Mouse (Mus musculus): ENCODE results near the gene Hoxa13. TPM values are rescaled to one million over a fixed set of nuclear protein-coding genes. Genes with fewer than 3 reads are reported as not detected.
A peak's percentile ranks its signal among the peaks of the same experiment; 100 is the strongest.

Gene Hoxa13
- polyA plus RNA-seq, 1 experiment from 2014 or later: not detected

DNA sequence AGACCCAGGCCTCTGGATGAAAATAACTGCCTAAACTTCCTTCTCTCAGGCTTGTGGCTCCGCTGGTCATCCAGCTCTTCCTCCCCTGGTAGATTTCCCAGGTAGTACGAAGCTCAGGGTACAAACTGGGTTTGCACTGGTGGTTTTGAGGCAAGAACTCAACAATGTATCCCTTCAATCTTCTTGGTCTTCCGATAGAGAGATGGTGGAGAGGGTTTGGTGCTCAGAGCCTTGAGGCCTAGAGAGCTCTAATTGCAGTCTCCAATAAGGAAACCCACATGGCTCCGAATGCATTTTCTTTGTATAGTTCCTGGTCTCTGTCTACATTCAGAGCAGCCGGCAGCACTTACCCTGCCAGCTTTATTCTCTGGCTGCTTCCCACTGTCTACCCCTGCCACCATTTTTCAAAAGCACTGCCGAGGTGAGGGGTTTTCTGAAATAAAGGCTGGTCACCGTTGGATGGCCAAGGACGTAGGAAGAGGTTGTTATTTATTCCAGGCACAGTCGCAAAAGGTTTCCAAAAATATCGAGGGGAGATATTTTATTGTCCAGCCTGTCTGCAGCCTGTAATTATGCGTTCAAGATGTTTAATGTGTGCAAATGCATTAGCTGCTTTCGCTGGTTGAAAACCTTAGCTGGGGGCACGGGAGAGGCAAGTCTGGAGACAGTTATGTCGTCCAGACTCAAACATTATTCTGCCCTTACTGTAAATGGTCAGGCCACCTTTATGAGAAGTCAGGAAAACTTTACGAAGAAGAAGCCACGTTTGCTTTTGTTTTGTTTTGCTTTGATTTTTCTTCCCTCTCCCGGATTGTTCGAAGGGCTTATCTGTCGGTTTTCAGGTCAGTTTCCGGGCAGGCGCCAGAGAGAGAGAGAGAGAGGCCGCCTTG is 12.3 kb upstream of the Hoxa13 start:
- no peak overlapping the region for H3K27ac ChIP-seq (ENCODE audit: low read depth, low read length)
- peaks cover 96% of the 10 kb centered on the region for H3K27me3 ChIP-seq (replicated peaks; ENCODE audit: control insufficient read depth, insufficient read depth, low read length)
- H3K9ac ChIP-seq (ENCODE audit: low read depth, low read length): no peak overlapping the region
- no peak overlapping the region for H3K4me3 ChIP-seq (ENCODE audit: low read depth, low read length)
- no peaks in the 10 kb centered on the region for H3K9me3 ChIP-seq (ENCODE audit: control insufficient read depth)
- 29% methylated on average over 22 of the region's 22 CpGs for WGBS
- H3K4me2 ChIP-seq (replicated peaks; ENCODE audit: low read depth): no peak overlapping the region
- H3K36me3 ChIP-seq (ENCODE audit: control insufficient read depth, insufficient read depth): no peaks in the 10 kb centered on the region
- H3K4me1 ChIP-seq (replicated peaks; ENCODE audit: control insufficient read depth, insufficient read depth, low read length): no peaks in the 10 kb centered on the region
- no peak for ATAC-seq
- no peak for TF ChIP-seq CTCF (IDR thresholded peaks at IDR 0.05; ENCODE audit: low read depth)

DNA sequence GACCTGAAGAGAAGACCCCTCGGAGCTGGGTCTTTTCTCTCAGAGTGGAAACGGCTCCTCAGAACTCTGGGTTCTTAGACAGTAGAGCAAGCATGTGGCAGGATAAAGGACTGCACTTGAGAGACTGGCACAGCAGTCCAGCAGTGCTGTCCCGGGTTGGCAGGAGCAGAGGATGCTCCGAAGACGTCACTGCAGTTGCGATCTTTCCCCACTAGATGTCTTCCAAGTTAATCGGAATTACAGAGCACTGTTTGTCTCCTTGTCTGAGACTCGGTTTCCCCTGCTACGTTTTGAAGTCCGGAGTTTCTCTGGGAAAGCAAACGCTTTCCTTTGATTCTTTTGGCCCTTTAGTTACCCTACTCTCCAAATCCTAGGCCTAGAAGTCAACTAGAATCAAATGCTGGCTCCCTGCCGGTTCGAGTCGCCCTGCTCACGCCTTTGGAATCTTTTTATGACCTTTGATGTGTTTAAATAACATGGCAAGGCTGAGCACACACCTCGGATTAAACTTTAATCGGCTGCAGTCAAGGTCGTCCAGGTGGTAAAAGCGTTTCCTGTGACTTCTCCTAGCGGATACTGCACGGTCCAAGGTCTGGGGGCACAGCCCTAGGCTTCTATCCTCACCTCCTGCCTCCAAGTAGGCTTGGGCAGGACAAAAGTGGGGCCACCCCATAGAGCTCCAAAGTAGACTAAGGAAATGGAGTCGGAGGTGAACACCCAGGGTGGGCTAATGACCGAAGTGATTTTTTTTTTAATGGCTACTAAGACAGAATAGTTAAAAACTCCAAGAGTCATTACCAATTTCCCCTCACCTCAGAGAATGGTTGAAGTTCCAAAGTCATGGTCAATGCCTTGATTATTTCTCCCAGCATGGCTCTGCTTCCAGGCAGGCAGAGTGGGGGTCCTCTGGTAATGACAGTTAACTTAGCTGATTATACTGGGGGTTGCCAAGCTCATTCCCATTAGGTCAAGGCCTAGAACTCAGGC is 10.1 kb upstream of the Hoxa13 start:
- H3K9me3 ChIP-seq (ENCODE audit: control insufficient read depth): no peaks in the 10 kb centered on the region
- H3K27me3 ChIP-seq (replicated peaks; ENCODE audit: control insufficient read depth, insufficient read depth, low read length): peaks cover 96% of the 10 kb centered on the region
- H3K9ac ChIP-seq (ENCODE audit: low read depth, low read length): no peak overlapping the region
- 9% methylated on average over 23 of the region's 23 CpGs for WGBS
- H3K27ac ChIP-seq (ENCODE audit: low read depth, low read length): no peak overlapping the region
- H3K36me3 ChIP-seq (ENCODE audit: control insufficient read depth, insufficient read depth): no peaks in the 10 kb centered on the region
- H3K4me1 ChIP-seq (replicated peaks; ENCODE audit: control insufficient read depth, insufficient read depth, low read length): no peaks in the 10 kb centered on the region
- TF ChIP-seq CTCF (IDR thresholded peaks at IDR 0.05; ENCODE audit: low read depth): peak; percentile 81
- ATAC-seq: peak; percentile 65
- no peak overlapping the region for H3K4me3 ChIP-seq (ENCODE audit: low read depth, low read length)
- peak overlapping the region; percentile 40; the same call in 1 of the 2 replicates for H3K4me2 ChIP-seq (replicated peaks; ENCODE audit: low read depth)

DNA sequence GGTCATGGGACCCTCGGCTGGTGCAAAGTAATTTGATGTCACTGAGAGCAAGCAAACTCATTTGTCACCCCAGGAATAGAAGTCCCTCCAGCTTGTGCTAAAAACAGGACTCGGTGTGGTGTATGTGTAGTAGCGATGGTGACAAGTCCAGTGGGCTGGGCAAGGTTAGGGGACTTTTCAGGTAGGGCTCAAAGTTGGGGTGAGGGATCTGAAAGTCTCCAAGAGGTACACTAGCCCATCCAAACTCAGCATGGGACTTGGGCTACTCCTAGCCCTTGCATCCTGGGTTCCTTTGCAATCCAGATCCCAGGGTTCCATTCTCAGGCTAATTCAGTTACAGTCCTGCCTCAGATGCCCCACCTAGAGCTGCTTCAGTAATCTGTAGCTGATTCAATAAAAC is 8.1 kb upstream of the Hoxa13 start:
- WGBS: 14% methylated on average over 3 of the region's 3 CpGs
- no peak for ATAC-seq
- no peak for TF ChIP-seq CTCF (IDR thresholded peaks at IDR 0.05; ENCODE audit: low read depth)

DNA sequence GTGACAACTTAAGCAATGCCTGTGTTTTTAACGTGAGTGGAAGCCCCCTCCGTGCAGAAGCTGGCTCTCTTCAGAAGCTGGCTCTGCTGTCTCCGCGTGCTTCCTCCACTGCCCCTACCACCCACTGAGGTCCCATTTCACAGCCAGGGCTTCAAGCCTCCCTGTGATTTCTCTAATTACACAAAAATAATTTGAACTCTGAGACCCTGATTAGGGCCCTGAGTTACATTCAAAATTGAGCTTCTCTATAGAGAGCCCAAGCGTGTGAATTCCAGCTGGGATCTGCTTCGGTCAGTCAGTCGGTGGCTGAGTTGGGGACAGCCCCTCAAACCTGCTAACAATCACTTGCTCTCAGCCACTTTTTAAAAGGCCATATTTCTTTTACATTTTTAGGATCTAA is 7.7 kb upstream of the Hoxa13 start:
- ATAC-seq: no peak
- Histone ChIP-seq H3K36me3 (ENCODE audit: control insufficient read depth, insufficient read depth) (no peaks in the 10 kb centered on the region), H3K27me3 (replicated peaks; ENCODE audit: control insufficient read depth, insufficient read depth, low read length) (peaks cover 95% of the 10 kb centered on the region), H3K4me2 (replicated peaks; ENCODE audit: low read depth) (no peak overlapping the region), H3K9ac (ENCODE audit: low read depth, low read length) (no peak overlapping the region), H3K27ac (ENCODE audit: low read depth, low read length) (no peak overlapping the region), H3K9me3 (ENCODE audit: control insufficient read depth) (no peaks in the 10 kb centered on the region), H3K4me1 (replicated peaks; ENCODE audit: control insufficient read depth, insufficient read depth, low read length) (no peaks in the 10 kb centered on the region), H3K4me3 (ENCODE audit: low read depth, low read length) (no peak overlapping the region)
- TF ChIP-seq CTCF (IDR thresholded peaks at IDR 0.05; ENCODE audit: low read depth): no peak
- WGBS: 16% methylated on average over 7 of the region's 7 CpGs

More for the DNA sequence above, 8.1 kb upstream of the Hoxa13 start:
- Histone ChIP-seq H3K4me2 (replicated peaks; ENCODE audit: low read depth) (no peak overlapping the region), H3K9ac (ENCODE audit: low read depth, low read length) (no peak overlapping the region), H3K4me1 (replicated peaks; ENCODE audit: control insufficient read depth, insufficient read depth, low read length) (no peaks in the 10 kb centered on the region), H3K9me3 (ENCODE audit: control insufficient read depth) (no peaks in the 10 kb centered on the region), H3K27me3 (replicated peaks; ENCODE audit: control insufficient read depth, insufficient read depth, low read length) (peaks cover 96% of the 10 kb centered on the region), H3K4me3 (ENCODE audit: low read depth, low read length) (no peak overlapping the region), H3K27ac (ENCODE audit: low read depth, low read length) (no peak overlapping the region), H3K36me3 (ENCODE audit: control insufficient read depth, insufficient read depth) (no peaks in the 10 kb centered on the region)

DNA sequence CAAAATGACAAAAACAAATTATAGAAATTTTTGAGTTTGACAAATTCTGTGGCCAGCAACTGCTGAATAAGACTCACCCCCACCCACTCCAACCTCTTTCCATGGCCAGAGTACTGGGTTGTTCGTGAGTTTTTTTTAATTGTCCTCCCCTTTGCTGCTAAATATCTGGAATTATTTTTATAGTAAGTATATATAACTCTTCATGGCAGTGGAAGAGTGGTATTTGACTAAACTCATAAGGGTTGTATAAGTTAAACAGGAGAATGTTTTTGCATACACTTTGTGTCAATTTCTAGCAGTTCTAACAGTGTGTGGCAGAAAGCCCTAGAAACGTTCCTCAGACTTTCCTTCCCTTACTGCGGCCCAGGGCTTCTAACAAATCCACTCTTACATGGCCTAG is 7.0 kb upstream of the Hoxa13 start:
- no peaks in the 10 kb centered on the region for H3K9me3 ChIP-seq (ENCODE audit: control insufficient read depth)
- TF ChIP-seq CTCF (IDR thresholded peaks at IDR 0.05; ENCODE audit: low read depth): no peak
- peaks cover 95% of the 10 kb centered on the region for H3K27me3 ChIP-seq (replicated peaks; ENCODE audit: control insufficient read depth, insufficient read depth, low read length)
- H3K36me3 ChIP-seq (ENCODE audit: control insufficient read depth, insufficient read depth): no peaks in the 10 kb centered on the region
- H3K4me2 ChIP-seq (replicated peaks; ENCODE audit: low read depth): no peak overlapping the region
- H3K4me1 ChIP-seq (replicated peaks; ENCODE audit: control insufficient read depth, insufficient read depth, low read length): no peaks in the 10 kb centered on the region
- WGBS: 18% methylated on average over 3 of the region's 3 CpGs
- no peak overlapping the region for H3K27ac ChIP-seq (ENCODE audit: low read depth, low read length)
- no peak overlapping the region for H3K9ac ChIP-seq (ENCODE audit: low read depth, low read length)
- no peak overlapping the region for H3K4me3 ChIP-seq (ENCODE audit: low read depth, low read length)
- ATAC-seq: no peak

DNA sequence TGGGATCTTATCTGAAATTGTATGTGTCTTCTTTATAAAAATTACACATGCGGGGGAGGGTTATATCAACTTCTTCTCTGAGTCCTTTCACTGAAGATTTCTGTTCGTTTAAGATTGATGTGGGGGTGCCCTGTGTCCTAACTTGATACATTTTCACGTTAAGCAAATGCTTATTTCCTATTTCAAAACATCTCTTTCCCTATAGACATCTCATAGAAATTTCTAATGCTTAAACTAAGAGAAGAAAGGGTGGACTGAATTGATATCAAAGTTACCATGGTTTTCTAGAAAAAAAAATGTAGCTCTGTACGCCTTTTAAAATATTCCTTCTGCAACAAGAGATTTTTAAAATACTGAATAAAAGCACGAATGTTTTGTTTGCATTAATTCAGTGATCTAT is 6.5 kb upstream of the Hoxa13 start:
- Histone ChIP-seq H3K4me2 (replicated peaks; ENCODE audit: low read depth) (no peak overlapping the region), H3K36me3 (ENCODE audit: control insufficient read depth, insufficient read depth) (no peaks in the 10 kb centered on the region), H3K27me3 (replicated peaks; ENCODE audit: control insufficient read depth, insufficient read depth, low read length) (peaks cover 95% of the 10 kb centered on the region), H3K9me3 (ENCODE audit: control insufficient read depth) (no peaks in the 10 kb centered on the region), H3K27ac (ENCODE audit: low read depth, low read length) (no peak overlapping the region), H3K4me1 (replicated peaks; ENCODE audit: control insufficient read depth, insufficient read depth, low read length) (no peaks in the 10 kb centered on the region), H3K9ac (ENCODE audit: low read depth, low read length) (no peak overlapping the region), H3K4me3 (ENCODE audit: low read depth, low read length) (no peak overlapping the region)
- ATAC-seq: no peak
- 24% methylated on average over 5 of the region's 5 CpGs for WGBS
- no peak for TF ChIP-seq CTCF (IDR thresholded peaks at IDR 0.05; ENCODE audit: low read depth)
